Mouse (Mus musculus): ENCODE measurements around the gene Clstn2. TPM values are rescaled to one million over a fixed set of nuclear protein-coding genes. Genes with fewer than 3 reads are reported as not detected.

The Clstn2 gene
- total and polyA plus RNA-seq, 3 experiments = not detected

DNA sequence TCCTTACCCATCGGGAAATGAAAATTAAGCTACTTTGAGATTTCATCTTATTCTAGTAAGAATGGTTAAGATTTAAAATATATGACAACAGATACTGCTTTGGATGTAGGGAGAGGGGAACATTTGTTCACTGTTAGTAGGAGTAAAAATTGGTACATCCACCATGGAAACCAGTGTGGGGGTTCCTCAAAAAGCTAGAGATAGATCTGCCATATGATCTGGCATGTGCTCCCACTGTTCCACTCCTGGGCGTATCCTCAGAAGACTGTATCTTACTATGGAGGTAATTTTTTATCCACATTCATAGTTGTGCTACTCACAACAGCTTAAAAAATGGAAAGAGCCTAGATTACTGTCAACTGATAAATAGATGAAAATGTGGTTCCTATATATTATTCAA is 518.3 kb downstream of the Clstn2 start:
- TF ChIP-seq GABPA (IDR thresholded peaks at IDR 0.05; ENCODE audit: low read depth, low read length) (no peak), TCF12 (IDR thresholded peaks at IDR 0.05; ENCODE audit: low read depth, low read length) (no peak), USF1 (IDR thresholded peaks at IDR 0.05; ENCODE audit: low read depth, low read length) (no peak), CHD1 (IDR thresholded peaks at IDR 0.05; ENCODE audit: low read depth, low read length) (no peak), E2F4 (IDR thresholded peaks at IDR 0.05; ENCODE audit: borderline replicate concordance, low read depth, low read length) (no peak), MYC (IDR thresholded peaks at IDR 0.05; ENCODE audit: low read depth, low read length) (no peak), ELF1 (IDR thresholded peaks at IDR 0.05; ENCODE audit: low read depth, low read length) (no peak), ZKSCAN1 (IDR thresholded peaks at IDR 0.05; ENCODE audit: low read depth, low read length) (no peak), MAFK (IDR thresholded peaks at IDR 0.05; ENCODE audit: borderline replicate concordance, low read depth, low read length) (no peak), ETS1 (IDR thresholded peaks at IDR 0.05; ENCODE audit: low read depth, low read length) (no peak), MEF2A (IDR thresholded peaks at IDR 0.05; ENCODE audit: extremely low read depth, insufficient replicate concordance, low read depth, low read length, poor library complexity, severe bottlenecking) (no peak), EP300 (IDR thresholded peaks at IDR 0.05; ENCODE audit: low read depth in 1 of 2, low read length in 2 of 2) (no peak), ZMIZ1 (IDR thresholded peaks at IDR 0.05; ENCODE audit: low read depth, low read length) (no peak), MXI1 (IDR thresholded peaks at IDR 0.05; ENCODE audit: low read depth, low read length) (no peak), BHLHE40 (IDR thresholded peaks at IDR 0.05; ENCODE audit: borderline replicate concordance, low read depth, low read length) (no peak)
- Histone ChIP-seq H3K4me3 (ENCODE audit: control insufficient read depth in 1 of 2, insufficient read depth in 1 of 2, low read depth in 2 of 2, low read length in 2 of 2) (no peak overlapping the region), H3K4me1 (ENCODE audit: control insufficient read depth in 1 of 2, insufficient read depth in 2 of 2, low read length in 2 of 2) (no peaks in the 10 kb centered on the region), H3K79me2 (ENCODE audit: control insufficient read depth, insufficient read depth, low read length, poor library complexity) (no peaks in the 10 kb centered on the region), H3K9me3 (replicated peaks; ENCODE audit: insufficient read depth, low read length) (no peaks in the 10 kb centered on the region), H3K9ac (ENCODE audit: control insufficient read depth, low read depth, low read length, poor library complexity, severe bottlenecking) (no peak overlapping the region), H3K27ac (ENCODE audit: control insufficient read depth, low read depth, low read length) (no peak overlapping the region), H3K27me3 (ENCODE audit: control insufficient read depth in 1 of 2, insufficient read depth in 2 of 2, low read length in 2 of 2) (no peaks in the 10 kb centered on the region), H3K36me3 (ENCODE audit: control insufficient read depth in 1 of 2, insufficient read depth in 2 of 2, low read length in 2 of 2) (no peaks in the 10 kb centered on the region)
- DNase-seq (ENCODE audit: low read depth, low spot score) = no peak

DNA sequence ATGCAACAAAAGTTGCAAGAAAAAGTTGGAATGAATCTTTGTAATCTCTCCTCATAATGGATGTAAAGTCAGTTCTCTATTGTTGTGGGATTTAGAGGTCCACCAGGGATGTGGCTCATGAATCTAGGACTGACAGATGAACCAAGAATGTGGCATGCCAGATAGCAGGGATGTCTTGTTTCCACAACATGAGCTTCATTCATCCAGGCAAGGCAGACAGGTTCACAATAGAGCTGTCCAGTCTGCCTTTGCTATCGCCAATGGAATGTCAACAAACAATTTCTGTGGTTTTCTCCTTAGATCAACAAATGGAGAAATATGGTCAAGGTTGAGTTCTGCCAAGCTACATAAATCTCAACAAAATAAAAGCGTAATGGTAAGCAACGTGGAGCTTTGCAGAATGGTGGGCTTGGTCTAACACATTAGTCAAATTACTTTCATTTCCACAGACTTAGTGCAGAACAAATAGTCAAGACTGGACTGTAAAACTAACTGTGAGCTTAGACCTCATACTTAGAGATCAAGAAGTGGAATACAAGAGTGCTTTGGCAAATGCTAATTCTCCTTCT is 520.6 kb downstream of the Clstn2 start:
- no peaks in the 10 kb centered on the region for H3K4me1 ChIP-seq (ENCODE audit: control insufficient read depth in 1 of 2, insufficient read depth in 2 of 2, low read length in 2 of 2)
- no peak for DNase-seq (ENCODE audit: low read depth, low spot score)
- H3K9ac ChIP-seq (ENCODE audit: control insufficient read depth, low read depth, low read length, poor library complexity, severe bottlenecking) = no peak overlapping the region
- H3K27me3 ChIP-seq (ENCODE audit: control insufficient read depth in 1 of 2, insufficient read depth in 2 of 2, low read length in 2 of 2) = no peaks in the 10 kb centered on the region
- H3K4me3 ChIP-seq (ENCODE audit: control insufficient read depth in 1 of 2, insufficient read depth in 1 of 2, low read depth in 2 of 2, low read length in 2 of 2) = no peak overlapping the region
- no peak overlapping the region for H3K27ac ChIP-seq (ENCODE audit: control insufficient read depth, low read depth, low read length)
- H3K79me2 ChIP-seq (ENCODE audit: control insufficient read depth, insufficient read depth, low read length, poor library complexity) = no peaks in the 10 kb centered on the region
- no peaks in the 10 kb centered on the region for H3K9me3 ChIP-seq (replicated peaks; ENCODE audit: insufficient read depth, low read length)
- no peaks in the 10 kb centered on the region for H3K36me3 ChIP-seq (ENCODE audit: control insufficient read depth in 1 of 2, insufficient read depth in 2 of 2, low read length in 2 of 2)
- TF ChIP-seq JUND (IDR thresholded peaks at IDR 0.05; ENCODE audit: low read depth, low read length) (no peak), SIN3A (IDR thresholded peaks at IDR 0.05; ENCODE audit: low read length) (no peak), HCFC1 (IDR thresholded peaks at IDR 0.05; ENCODE audit: low read depth, low read length) (no peak), POLR2AphosphoS2 (IDR thresholded peaks at IDR 0.05; ENCODE audit: low read length) (no peak), EP300 (IDR thresholded peaks at IDR 0.05; ENCODE audit: low read depth in 1 of 2, low read length in 2 of 2) (no peak)
